Mouse (Mus musculus) CH12F3 (cell line): Measurements from ENCODE around the gene Yaf2.
"Not testable (repeated sequence)": the region's sequence is repeated elsewhere in the genome, so short reads cannot be mapped to it uniquely, and the experiment has no call there.

Source experiments
- in situ Hi-C: fragments of 300-500 bp; cut with MboI; formaldehyde crosslinking; loops from 2 replicates; pipeline ENCODE4 v1.14.3; 2020; ENCODE audit warnings: low sequenced_read_pairs

The Yaf2 gene

DNA sequence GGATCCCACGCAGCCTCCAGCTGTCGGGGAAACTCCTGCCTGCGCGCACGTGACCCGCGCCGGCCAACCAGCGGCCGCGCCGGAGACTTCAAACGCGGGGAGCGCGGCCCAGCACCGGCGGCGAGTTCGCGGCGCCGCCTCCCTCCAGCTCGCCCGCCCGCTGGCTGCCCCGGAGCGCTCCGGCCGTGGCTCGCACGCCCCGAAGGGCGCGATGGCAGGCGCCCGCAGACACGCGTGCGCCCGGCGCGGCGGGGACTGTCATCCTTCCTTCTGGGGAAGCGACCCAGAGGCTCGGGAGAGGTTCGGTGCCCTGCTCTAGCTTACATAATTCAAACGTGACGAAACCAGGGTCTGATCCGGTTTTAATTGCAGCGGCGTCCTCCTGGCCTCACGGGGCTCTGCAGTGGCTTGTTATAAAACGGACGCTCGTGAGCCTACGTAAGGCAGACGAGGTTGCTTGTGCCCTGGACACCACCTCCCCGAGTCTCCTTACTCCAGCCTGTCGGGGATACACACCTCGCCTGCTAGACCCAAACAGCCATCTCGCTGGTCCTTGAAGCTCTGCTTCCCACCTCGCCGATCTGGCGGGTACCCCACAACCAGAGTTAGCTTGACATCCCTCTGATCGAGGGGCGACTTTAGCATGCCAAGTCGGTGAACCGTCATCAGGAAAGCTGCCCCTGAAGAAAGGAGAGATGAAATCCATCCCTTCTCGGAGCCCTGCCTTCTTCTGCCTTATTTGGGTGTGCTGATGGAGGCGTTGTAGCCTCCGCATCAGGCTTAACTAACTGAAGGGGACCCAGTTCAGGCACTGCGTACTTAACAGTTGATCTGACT is at the start of gene Yaf2:
Gene Yaf2 (minus strand): TSS at position 11 of the 837 bp plus-strand sequence.
- in situ Hi-C loops, result no loop called here

DNA sequence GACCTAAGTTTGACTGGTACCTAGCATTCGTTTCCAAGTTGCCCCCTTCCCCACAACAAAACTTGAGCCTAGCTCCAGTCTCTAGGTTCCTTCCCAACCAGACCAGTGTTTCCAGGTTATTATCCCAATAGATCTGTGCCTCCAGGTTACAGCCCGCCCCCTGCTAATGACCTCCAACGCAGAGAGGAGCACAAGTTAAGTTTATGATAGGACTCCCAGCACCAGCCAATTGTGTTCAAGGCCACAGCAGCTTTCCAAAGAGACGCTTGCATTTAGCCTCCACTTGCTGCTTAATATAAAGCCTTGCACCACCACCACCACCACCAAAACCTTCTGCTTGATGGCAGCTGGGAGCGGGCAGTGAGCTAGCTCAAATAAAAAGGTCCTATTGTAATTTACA is 44.6 kb upstream of the Yaf2 start:
- in situ Hi-C loops, result no loop called here

DNA sequence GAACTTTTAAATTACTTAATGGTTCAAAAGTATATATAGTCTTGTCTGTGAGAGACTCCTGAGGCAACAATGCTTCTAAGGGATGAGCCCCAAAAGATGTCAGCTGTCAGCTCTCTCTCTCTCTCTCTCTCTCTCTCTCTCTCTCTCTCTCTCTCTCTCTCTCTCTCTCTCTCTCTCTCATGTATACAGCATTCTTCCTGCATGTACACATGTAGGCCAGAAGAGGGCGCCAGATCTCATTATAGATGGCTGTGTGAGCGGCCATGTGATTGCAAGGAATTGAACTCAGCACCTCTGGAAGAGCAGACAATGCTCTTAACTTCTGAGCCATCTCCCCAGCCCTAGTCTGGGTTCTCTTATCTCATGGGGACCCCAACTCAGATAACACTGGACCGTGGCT is 42.4 kb upstream of the Yaf2 start:
- in situ Hi-C loops, result no loop called here

DNA sequence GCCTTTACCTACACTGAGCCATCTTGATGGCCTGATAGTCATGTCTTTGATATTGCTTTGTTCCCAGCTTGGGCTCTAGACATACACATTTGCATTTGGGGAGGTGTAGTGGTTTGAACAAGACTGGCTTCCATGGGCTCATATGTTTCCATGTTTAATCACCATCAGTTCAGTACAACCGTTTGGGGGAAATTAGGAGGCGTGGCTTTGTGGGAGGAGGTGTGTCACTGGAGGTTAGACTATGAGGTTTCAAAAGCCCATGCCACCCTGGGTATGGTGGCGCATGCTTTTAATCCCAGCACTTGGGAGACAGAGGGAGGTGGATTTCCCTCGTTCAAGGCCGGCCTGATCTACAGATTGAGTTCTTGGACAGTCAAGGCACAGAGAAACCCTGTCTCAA is 39.0 kb upstream of the Yaf2 start:
- in situ Hi-C loops, result no loop called here

DNA sequence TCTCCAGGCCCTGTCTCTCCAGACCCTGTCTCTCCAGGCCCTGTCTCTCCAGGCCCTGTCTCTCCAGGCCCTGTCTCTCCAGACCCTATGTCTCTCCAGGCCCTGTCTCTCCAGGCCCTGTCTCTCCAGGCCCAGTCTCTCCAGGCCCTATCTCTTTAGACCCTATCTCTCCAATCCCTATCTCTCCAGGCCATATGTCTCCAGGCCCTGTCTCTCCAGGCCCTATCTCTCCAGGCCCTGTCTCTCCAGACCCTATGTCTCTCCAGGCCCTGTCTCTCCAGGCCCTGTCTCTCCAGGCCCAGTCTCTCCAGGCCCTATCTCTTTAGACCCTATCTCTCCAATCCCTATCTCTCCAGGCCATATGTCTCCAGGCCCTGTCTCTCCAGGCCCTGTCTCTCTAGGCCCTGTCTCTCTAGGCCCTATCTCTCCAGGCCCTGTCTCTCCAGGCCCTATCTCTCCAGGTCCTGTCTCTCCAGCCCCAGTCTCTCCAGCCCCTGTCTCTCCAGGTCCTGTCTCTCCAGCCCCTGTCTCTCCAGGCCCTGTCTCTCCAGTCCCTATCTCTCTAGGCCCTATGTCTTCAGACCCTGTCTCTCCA is 35.9 kb upstream of the Yaf2 start:
- in situ Hi-C loops, result not testable (repeated sequence)

DNA sequence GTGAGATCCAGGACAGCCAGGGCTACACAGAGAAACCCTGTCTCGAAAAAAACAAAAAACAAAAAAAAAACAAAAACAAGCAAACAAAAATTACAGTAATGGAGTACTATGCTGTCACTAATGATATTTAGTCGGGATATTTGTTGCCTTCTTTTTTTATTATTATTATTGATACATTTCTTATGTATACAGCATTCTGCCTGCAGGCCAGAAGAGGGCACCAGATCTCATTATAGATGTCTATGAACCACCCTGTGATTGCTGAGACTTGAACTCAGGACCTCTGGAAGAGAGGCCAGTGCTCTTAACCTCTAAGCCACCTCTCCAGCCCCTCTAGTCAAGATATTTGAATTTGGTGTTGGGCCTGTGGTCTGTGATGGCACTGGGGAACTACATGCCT is 35.1 kb upstream of the Yaf2 start:
- in situ Hi-C loops, result no loop called here

DNA sequence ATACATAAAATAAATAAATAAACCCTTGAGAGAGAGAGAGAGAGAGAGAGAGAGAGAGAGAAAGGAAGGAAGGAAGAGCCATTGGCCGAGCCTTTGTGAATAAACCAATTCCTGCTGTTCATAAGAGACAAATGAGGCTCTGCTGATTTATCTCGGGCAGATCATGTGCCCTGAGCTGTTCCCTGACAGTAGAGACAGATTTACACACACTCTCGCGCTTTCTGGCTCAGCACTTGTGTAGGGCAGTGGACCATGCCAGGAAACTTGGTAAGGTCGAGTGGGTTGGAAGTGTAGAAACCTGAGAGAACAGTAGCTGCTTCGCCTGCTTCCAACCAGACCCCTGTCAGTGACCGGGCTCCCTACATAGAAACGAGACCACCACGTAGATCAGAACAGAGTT is 31.8 kb upstream of the Yaf2 start:
- in situ Hi-C loops, result no loop called here

DNA sequence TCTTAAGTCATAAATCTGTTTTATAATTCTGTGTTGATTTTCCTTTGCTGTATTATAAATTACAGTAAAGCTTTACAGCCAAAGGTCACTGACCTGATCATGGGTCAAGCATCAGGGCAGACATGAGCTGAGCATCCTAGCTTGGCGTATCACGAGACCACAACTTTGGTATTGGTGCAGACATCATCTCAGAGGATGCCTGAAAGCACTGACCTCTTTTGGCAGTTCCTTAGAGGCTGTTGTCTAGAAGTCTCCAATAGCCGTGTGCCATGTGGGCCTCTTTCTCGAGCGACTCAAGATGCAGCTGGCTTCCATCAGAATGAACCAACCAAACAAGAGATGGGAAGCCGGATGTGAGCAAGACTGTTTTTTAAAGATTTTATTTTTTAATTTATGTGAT is 28.8 kb upstream of the Yaf2 start:
- in situ Hi-C loops, result no loop called here

DNA sequence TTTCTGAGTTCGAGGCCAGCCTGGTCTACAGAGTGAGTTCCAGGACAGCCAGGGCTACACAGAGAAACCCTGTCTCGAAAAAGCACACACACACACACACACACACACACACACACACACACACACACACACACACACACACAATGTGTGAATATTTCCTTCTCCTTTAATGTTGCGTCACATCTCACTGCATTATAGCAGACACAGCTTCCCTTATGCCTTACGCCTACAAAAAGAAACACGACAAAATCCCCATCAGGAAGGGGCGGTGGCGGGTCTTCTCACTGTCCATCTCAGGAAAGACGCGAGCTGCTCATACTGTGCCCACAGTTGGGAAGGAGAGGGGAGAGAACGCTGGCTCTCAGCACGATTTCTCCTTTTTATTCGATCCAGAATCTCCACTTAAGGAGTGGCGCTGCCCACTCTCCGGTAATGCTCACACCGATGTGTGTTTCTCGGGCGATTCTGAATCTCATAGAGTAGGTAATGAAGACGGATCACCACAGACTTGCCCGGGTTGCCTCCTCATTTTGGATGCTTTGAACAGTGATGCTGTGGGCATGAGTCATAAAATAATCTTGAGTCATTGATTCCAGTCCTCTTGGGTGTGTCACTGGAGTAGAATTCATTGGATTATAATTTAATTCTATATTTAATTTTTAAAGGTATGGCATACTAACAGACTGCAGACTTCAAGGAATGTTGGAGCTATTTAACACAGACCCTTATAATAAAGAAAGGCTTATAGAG is 21.8 kb upstream of the Yaf2 start:
- in situ Hi-C loops, result no loop called here

DNA sequence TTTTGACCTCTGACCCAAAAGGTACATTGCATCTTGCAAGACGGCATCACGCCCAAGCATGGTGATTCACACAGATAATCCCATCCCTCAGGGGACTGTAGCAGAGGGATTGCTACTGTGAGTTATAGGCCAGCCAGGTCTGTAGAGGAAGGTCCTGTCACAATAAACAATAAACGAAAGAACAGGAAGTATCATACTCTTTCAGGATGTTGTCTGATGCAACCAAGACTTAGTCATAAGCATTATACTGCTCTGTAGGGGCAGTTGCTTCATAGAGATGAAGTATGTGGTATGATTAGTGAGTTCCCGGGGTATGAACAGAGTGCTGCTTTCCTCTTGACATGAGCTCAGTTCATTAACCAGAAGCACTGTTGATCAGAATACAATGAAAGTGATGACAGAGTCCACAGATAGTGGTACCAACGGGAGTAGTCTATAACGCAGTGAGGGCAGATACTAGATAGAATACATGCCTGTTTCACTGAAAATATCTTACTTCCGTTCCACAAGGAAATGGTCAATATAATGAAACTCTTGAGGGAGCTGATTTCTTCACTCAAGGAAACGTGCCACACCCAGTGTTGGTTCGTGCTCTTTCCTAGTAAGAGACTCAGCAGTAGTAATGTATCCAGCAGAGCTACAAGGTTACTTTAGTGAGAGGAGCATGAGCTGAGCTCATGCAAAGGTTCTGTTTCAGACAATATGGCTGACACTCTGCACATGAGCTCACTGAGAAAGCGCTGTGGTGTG is 4.1 kb upstream of the Yaf2 start:
- in situ Hi-C loops, result no loop called here

DNA sequence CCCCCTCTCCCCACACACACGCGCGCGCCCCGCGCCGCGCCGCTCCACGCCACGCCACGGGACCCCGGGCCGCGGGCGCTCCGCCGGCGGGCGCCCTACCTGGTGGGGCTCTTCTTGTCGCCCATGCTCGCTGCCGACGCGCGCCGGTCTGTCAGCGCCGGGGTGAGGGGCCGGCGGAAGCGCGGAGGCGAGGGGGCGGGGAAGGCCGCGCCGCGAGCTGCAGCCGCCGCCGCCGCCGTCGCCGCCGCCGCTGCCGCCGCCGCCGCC is 144 bp downstream of the Yaf2 start:
- in situ Hi-C loops, result no loop called here

DNA sequence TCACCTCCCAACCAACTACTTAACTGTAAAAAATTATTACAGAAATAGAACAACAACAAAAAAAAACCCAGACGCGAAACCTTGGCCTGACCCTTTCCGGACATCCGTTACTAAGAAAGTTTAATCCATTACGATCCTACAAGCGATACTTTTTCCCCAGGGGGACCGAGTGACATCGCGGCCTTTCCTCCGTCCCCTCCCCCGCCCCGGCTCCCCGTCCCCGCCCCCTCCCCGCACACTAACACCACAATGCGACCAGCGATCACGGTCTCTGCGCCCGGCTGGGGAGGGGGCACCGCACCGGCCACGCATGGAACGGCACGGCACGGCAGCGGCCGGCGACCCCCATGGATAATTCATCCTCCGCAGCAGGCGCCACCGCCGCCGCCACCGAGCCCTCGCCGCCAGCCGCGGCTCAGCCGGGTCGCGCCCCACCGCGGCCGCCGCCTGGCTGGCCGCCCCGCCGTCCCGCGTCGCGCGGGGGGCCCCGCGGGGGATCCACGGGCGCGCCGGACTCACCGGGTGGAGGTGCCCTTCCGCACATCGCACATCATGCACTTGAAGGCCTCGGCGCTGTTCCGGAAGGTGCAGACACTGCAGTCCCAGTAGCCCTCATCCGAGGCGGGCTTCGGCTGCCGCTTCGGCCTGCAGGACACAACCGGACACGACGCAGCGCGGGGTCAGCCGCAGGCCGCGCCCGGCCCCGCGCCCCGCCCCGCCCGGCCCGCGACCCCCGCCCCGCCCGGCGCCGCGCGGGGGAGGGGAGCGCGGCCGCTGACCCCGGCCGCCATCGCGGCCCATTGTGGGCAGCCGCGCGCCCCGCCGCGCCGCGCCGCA is 696 bp downstream of the Yaf2 start:
- in situ Hi-C loops, result no loop called here

DNA sequence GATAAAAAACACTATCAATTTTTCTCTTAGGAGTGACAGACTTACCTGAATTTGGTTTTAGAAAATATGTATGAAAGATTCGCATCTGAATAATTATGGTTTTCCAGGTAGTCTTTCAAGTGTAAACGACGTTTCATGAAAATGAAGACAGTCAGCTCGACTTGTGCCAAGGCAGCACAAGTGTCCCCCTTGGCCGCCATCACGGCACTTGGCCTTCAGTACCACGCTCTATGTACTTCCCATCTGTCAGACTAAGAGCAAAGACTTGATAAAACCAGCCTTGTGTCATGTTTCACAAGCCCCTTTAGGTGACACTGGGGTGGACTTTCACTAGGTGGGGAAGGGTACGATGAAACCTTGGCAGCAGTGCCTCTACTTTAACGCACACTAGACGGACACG is 5.5 kb downstream of the Yaf2 start:
- in situ Hi-C loops, result no loop called here

DNA sequence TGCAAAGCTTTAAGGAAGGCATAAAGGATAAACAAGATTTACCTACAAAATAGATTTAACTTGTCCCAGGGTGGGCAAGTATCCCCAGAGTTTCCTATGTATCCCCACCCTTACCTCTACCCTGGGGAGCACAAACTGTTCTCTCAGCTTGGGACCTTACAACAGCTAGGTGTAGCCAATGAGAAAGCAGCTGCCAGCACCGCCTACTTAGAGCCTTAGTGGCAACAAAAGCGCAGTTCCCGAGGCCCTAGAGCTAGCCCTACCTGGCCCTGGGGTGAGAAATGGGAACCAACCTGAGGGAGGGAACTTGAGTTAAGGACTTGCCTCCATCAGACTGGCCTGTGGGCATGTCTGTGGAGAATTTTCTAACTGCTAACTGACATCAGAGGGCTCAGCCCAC is 9.5 kb downstream of the Yaf2 start:
- in situ Hi-C loops, result no loop called here

DNA sequence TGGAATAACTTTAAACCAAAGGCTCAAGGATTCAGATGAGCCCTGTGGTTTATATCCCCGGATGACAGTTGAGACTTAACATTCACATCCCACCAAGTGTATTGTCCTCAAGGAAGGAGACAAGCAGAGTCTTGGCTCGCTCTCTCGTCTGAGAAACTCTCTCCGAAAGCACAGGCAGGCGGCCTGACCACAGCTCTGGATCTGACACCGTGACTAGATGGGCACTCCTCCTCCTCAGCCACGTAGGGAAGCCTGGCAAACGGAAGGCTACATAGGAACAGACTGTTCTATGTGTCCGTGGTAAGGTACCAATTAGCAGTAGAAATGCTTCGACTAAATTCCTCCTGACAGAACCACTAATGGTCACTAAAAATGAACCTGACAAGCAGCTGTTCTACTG is 10.1 kb downstream of the Yaf2 start:
- in situ Hi-C loops, result no loop called here

DNA sequence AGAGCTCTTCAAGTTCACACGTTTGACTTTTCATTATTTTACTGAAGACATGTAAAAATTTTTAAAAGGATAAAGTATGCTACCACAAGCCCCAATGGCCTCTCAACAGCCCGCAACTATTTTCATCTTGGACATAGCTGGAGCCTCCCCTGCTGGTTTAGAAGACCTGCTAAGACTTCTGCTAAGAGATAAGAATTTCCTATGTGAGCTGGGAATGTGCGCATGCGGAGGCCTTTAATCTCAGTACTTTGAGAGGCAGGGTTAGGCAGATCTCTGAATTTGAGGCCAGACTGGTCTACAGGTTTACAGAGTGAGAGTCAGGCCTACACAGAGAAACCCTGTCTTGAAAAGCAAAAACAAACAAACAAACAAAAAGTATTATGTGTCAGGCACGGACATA is 11.4 kb downstream of the Yaf2 start:
- in situ Hi-C loops, result no loop called here

DNA sequence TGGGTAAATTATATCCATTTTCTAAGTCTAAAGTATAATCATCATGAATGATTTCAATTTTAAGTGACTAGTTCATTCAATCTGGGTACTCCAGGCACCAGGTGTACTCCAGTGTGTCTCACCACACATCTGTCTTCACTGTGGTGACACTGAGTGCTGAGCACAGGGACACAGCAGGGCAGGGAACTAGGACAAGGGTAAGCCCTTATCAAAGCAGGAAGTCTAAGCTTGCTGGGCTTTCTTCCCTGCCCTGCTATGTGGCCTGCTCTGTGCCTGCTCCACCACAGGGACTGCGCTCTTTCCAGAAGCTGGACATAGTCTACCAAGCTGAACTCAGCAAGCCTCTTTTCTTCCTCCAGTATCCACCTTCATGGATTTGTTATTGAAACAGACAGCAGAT is 18.0 kb downstream of the Yaf2 start:
- in situ Hi-C loops, result no loop called here

DNA sequence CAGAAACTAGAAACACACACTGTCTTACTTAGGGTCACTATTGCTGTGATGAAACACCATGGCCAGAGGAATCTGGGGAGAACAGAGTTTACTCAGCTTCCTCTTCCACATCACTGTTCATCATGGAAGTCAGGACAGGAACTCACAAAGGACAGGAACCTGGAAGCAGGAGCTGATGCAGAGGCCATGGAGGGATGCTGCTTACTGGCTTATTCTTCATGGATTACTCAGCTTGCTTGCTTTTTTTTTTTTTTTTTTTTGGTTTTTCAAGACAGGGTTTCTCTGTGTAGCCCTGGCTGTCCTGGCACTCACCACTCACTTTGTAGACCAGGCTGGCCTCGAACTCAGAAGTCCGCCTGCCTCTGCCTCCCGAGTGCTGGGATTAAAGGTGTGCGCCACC is 26.4 kb downstream of the Yaf2 start:
- in situ Hi-C loops, result not testable (repeated sequence)

DNA sequence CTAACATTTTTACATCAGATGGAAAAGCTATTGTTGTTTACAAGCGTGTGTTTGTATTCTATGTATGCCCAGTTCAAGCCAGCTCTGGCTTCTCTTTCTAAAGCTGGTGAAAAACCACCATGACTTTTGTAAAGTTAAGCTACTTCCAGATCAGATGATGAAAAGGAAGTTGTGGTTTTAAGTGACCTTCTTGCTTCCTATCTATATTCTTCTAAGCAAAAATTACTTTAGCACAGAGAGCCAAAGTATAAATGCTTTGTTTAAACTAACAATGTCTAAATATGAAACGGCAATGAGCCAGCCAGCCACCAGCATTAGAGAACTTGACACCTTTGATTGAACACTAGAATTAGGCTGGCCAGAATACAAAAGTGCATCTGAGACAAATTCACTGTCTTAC is 38.5 kb downstream of the Yaf2 start:
- in situ Hi-C loops, result no loop called here

DNA sequence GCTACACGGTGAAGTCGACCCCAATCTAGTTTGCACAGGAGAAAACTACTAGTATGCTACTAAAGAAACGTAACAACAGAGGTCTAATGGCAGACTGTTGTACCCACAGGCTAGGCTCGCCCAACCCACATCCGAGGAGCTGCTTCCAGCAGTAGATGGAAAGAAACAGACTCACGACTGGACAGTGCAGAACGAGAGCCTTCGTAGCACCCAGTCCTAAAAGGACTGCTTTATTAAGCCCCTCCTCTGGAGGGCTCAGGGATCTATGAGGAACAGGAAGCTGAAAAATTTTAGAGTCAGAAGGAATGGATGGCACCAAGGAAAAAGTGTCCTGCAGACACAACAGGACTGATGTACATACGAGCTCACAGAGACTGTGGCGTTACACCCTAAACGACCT is 42.3 kb downstream of the Yaf2 start:
- in situ Hi-C loops, result no loop called here

DNA sequence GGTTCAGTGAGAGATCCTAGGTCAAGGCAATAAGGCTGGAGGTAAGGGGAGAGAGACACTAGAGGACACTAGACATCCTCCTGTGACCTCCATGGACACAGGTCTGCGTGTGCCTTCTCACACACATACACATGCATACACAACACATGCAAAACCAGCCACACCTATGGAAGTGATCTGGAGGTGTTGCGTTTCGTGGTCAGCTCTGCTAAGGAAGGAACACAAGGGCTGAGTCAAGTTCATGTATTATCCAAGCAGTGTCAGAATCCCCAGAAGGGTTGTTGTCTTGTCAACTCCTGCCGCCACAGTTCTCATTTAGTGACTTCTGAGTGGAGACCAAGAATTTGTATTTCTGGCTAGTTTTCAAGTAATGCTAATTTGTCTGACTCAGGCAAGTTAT is 48.4 kb downstream of the Yaf2 start:
- in situ Hi-C loops, result no loop called here
